Mouse (Mus musculus): ENCODE measurements around the gene 3110040M04Rik.

The 3110040M04Rik gene

GRCm38 (mm10) chr1:151235574-151235973, 31.7 kb downstream of the 3110040M04Rik start:
- DNase-seq (ENCODE audit: inconsistent ontology term), result no peak

DNA sequence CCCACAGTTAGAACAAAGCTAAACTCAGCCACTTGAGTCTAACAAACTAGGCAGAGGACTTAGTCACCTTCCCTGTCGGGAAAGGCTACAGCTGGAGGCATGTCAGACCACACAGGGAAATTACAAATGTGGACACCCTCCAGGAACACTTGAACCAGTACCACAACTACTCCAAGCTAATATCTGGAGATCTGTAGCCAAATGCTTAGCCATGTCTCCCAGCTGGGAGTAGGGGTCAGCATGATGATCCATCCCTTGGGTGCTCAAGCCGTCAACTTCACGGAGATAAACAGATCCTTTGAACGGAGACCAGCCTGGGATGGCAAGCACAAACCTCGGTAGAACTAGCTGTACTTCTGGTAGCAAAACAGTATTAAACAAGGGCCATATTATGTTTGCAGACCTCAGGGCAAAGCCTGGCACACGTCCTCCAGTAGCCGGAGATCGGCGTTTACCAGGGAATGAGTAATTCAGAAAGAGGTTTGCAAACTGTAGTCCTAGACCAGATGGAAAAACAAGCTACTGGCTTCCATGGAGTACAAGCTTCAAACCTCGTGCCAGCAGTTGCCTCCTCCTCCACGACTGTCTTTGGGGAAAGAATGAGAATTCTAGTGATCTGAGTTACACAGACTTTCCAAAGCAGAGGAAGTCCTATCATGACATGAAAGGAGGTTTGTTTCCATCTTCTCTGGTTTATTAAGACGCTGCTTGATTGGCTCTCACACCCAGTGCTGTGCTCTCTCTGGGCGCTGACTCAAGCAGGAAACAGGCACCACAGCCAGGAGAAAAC, 32.4 kb downstream of the 3110040M04Rik start:
- DNase-seq (ENCODE audit: inconsistent ontology term), result peak; percentile 64

DNA sequence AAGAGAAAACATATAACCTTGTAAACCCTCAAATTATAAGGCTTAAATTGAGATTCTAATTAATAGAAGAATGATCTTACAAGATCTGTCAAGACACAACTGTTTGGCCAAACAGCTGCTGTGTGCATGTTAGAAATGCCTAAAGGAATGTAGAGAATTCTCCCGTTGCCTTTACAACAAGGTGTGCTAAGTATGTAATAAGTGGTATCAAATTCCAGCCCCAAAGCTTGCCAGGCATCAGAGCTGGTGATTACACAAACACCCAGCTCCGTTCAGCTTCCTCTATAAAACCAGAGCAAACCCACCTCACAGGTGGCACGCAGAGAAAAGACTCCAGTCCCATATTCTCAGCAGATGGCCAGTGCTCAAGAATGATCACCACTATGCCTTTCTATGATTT, 33.9 kb downstream of the 3110040M04Rik start:
- DNase-seq (ENCODE audit: inconsistent ontology term), result no peak

GRCm38 (mm10) chr1:151243332-151243731, 39.4 kb downstream of the 3110040M04Rik start:
- no peak for DNase-seq (ENCODE audit: inconsistent ontology term)

- DNase-seq (ENCODE audit: inconsistent ontology term), result no peak
Observed at GRCm38 (mm10) chr1:151244013-151244412, 40.1 kb downstream of the 3110040M04Rik start.

- no peak for DNase-seq (ENCODE audit: inconsistent ontology term)
Observed at GRCm38 (mm10) chr1:151244761-151245160, 40.8 kb downstream of the 3110040M04Rik start.

DNA sequence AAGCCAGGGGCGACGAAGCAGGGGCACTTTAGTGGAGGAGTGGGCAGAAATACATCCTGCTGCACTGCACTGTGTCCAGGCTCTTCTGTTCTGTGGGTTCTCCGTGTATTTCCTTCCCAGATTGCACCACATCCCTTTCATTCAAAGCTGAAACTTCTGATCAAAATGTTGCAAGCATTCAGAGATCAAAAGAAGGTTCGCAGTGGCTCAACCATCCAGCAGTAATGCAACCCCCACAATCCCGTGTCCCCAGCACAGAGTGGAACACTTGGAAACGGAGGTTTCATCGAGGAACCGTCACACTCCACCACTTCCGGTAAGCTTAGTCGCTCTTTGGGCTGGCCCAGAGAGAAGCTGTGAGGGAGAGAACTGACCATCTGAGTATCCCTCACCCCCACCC, 41.2 kb downstream of the 3110040M04Rik start:
- DNase-seq (ENCODE audit: inconsistent ontology term), result no peak

GRCm38 (mm10) chr1:151245846-151246245, 41.9 kb downstream of the 3110040M04Rik start:
- DNase-seq (ENCODE audit: inconsistent ontology term), result no peak

DNA sequence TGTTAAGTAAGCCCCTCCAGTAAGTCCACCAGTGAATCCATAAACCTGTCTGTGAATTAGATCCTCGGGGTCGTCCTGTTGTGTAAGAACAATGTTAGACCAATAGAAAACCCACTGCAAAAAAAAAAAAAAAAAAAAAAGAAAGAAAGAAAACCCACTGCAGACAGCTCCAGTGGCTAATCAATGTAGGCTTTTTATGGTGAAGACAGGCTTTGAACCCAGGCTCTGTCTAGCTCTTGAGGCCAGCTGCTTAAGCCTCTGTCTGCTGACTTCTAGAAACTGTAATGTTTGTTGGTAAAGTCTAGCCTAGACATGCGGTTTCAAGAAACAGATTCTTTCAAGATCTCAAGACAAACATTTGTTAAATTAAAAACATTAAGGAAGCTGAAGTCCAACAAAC, 46.2 kb downstream of the 3110040M04Rik start:
- DNase-seq (ENCODE audit: inconsistent ontology term), result no peak

DNA sequence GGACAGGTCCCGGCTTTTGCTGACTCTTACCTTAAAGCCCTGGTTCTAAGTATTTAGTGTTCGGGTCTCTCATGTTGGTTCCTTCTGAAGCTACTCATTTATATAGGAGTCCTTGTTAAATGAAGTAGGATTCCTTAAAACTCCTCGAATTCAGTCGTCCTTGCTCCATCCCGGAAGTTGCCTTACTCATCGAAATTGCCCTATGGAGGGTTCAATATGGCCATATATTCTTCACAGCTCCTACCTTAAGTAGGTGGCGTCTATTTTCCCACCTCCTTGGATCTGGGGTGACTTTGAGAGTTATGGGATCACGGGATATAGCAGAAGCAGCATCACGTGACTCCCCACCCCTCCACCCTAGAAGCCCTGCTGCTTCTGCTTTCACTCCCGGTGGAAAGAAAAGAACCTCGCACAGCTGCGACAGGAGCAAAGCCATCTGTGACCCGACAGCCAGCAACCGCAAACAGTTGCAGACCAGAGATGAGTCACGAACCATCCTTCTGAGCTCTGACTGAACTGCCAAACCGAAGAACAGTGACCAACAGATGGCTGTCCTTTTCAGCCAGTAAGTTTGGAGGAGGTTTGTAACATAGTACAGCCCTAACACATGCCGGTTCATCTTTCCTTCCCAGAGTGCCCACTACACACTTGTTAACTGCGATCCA, 46.7 kb downstream of the 3110040M04Rik start:
- DNase-seq (ENCODE audit: inconsistent ontology term), result peak; percentile 79

DNA sequence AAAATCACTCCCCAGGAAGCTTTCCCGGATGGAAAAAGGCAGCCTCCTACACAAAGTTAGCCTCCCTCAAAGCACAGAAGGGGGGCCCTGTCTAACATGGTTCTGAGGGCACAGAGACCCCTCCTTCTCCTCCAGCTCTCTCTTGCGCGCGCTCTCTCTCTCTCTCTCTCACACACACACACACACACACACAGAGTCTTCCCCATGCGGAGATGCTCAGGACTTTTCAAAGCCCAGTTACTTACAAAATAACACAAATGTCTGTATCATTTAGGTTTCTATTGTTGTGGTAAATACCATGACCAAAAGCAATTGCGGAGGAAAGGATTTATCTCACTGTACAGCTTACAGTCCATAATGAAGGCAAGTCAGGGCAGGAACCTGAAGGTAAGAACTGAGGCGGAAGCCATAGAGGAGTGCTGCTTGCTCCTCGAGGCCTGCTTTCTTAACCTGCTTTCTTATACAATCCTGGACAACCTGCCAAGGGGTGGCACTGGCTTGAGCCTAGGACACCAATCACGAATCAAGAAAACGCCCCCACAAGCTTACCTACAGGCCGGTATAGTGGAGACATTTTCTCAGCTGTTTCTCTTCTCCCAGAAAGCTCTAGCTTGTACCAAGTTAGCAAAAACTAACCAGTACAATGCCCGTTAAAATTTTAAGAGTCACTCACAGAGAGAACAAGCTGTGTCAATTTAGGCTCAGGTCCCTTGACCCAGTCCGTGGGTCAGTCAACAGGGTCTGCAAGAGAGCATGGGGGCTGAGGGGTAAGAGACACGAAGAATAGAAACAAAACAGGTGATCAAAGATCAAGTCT, 47.5 kb downstream of the 3110040M04Rik start:
- DNase-seq (ENCODE audit: inconsistent ontology term), result no peak

Data from Muller cell, postnatal 12 days (primary cell).